In the genomic region with DNA sequence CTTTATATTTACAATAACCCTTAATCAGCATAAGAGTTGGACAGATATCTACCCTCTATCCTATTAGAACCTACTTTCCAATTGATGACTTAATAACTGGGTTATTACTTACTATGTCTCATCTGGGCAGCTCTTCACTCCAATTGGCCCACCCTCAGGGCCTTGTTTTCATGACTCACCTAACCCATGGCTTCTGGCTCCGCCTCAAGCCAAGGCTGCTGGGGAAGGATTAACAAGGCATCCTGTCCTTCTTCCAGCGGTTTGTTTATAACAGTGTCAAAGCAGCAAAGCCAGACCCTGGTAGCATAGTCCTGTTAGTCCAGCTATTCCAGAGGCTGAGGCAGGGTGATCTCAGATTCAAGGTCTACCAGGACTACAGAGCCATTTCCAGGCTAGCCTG, we compare ENCODE assay signal across 27 mouse cellular contexts. TPM values are rescaled to one million over a fixed set of nuclear protein-coding genes. Genes with fewer than 3 reads are reported as not detected.
DNase-seq lines count a peak whose midpoint lies in the region; ATAC-seq and TF ChIP-seq lines count a peak whose summit lies in the region.
"Had no signal": no experiment of that assay in that cellular context is flagged by ENCODE, and none has a peak within 500 bp of the region (broad histone marks: within the 10 kb centered on the region; RNA-seq: fewer than 3 reads in every experiment).

No protein-coding gene starts in this region.

- DNase-seq in layer of hippocampus, adult 2 months (ENCODE audit: low spot score in 2 of 2) = no peak
- DNase-seq in layer of hippocampus, postnatal 14 days (ENCODE audit: low spot score in 2 of 2) = no peak
- peak; percentile 79 for DNase-seq in NIH3T3 (ENCODE audit: low read depth)
- DNase-seq in adrenal gland, postnatal 36 days = peak; percentile 80 to 87
- no peak for DNase-seq in right cerebral cortex, adult 18-20 months
- DNase-seq: cerebellum, adult 18-20 months; cerebellum, postnatal 14 days; gastrocnemius, postnatal 10 days; heart, postnatal 14 days; kidney, adult 8-10 months; kidney, postnatal 4 days; thymus, postnatal 4 days had no signal

- no peaks in the 10 kb centered on the region for H3K9me3 ChIP-seq in hindbrain, embryonic 12.5 days (replicated peaks)
- H3K9me3 ChIP-seq: hindbrain, embryonic 10.5 days; intestine, embryonic 15.5 days; limb, embryonic 12.5 days; lung, embryonic 15.5 days; neural tube, embryonic 12.5 days had no signal

- H3K4me1 ChIP-seq in hindbrain, embryonic 12.5 days = peaks cover 9% of the 10 kb centered on the region; the same call in 1 of the 2 replicates
- H3K4me1 ChIP-seq: intestine, embryonic 15.5 days; limb, embryonic 12.5 days; lung, embryonic 15.5 days had no signal

- no peak overlapping the region for H3K4me3 ChIP-seq in layer of hippocampus, adult 2 months
- H3K4me3 ChIP-seq in hindbrain, embryonic 12.5 days = no peak overlapping the region
- H3K4me3 ChIP-seq: erythroblast, embryonic 14.5 days; hindbrain, embryonic 10.5 days; intestine, embryonic 15.5 days; limb, embryonic 12.5 days; lung, embryonic 15.5 days; neural tube, embryonic 12.5 days had no signal

- no peak overlapping the region for H3K9ac ChIP-seq in hindbrain, embryonic 12.5 days
- H3K9ac ChIP-seq: intestine, embryonic 15.5 days; limb, embryonic 12.5 days; lung, embryonic 15.5 days; neural tube, embryonic 12.5 days had no signal

- peak overlapping the region; percentile 56 for H3K27ac ChIP-seq in layer of hippocampus, adult 2 months
- no peak overlapping the region for H3K27ac ChIP-seq in hindbrain, embryonic 12.5 days
- H3K27ac ChIP-seq: hindbrain, embryonic 10.5 days; hindbrain, postnatal 0 days; intestine, embryonic 15.5 days; kidney, postnatal 0 days; limb, embryonic 12.5 days; lung, embryonic 15.5 days; neural tube, embryonic 12.5 days had no signal

- H3K27me3 ChIP-seq in hindbrain, embryonic 12.5 days = no peaks in the 10 kb centered on the region
- H3K27me3 ChIP-seq: intestine, embryonic 15.5 days; limb, embryonic 12.5 days; lung, embryonic 15.5 days; neural tube, embryonic 12.5 days had no signal

- peaks cover 19% of the 10 kb centered on the region; the same call in 1 of the 2 replicates for H3K36me3 ChIP-seq in hindbrain, embryonic 12.5 days
- H3K36me3 ChIP-seq: intestine, embryonic 15.5 days; lung, embryonic 15.5 days had no signal

- no peak for TF ChIP-seq CTCF in layer of hippocampus, adult 2 months (conservative IDR thresholded peaks at IDR 0.05)

- ATAC-seq in hindbrain, embryonic 12.5 days (ENCODE audit: low FRiP score) = no peak
- ATAC-seq: forebrain, embryonic 16.5 days; hindbrain, postnatal 0 days; intestine, embryonic 15.5 days; midbrain, embryonic 16.5 days had no signal

- 95% methylated on average over 2 of the region's 2 CpGs for WGBS in hindbrain, embryonic 12.5 days

- H3K4me2 ChIP-seq in hindbrain, embryonic 12.5 days (replicated peaks) = no peak overlapping the region
- H3K4me2 ChIP-seq: intestine, embryonic 15.5 days; limb, embryonic 12.5 days; lung, embryonic 15.5 days; midbrain, embryonic 11.5 days; neural tube, embryonic 12.5 days had no signal

RNA-seq across cellular contexts. Expression of gene Ttyh2, which starts 19.2 kb away (rescaled TPM):
- total RNA-seq in layer of hippocampus, adult 2 months (2021) = 10 to 100 TPM; 24.4 to 27.8 TPM
- total RNA-seq in layer of hippocampus, postnatal 14 days (2021) = 10 to 100 TPM; 26.0 to 30.1 TPM
- 100 to 1,000 TPM in 1 of 2 experiments, 10 to 100 TPM in 1; 64.3 to 124 TPM for total RNA-seq in adrenal gland, postnatal 36 days (2021)
- polyA plus RNA-seq in hindbrain, embryonic 12.5 days (2016; fragmentation: Nextera tagmentation; extraction: Ambion mirVana) = 18.0 and 23.8 TPM in 2 replicates

RNA-seq across cellular contexts. Expression of gene Rpl38, which starts 26.1 kb away (rescaled TPM):
- total RNA-seq in layer of hippocampus, adult 2 months (2021) = 100 to 1,000 TPM; 905 to 943 TPM
- 100 to 1,000 TPM; 800 to 850 TPM for total RNA-seq in layer of hippocampus, postnatal 14 days (2021)
- total RNA-seq in adrenal gland, postnatal 36 days (2021) = 1,000 to 10,000 TPM; 1,120 to 1,187 TPM
- polyA plus RNA-seq in hindbrain, embryonic 12.5 days (2016; fragmentation: Nextera tagmentation; extraction: Ambion mirVana) = 787 and 856 TPM in 2 replicates

RNA-seq across cellular contexts. Expression of gene Dnaic2, which starts 32.8 kb away (rescaled TPM):
- 1 to 10 TPM; 1.4 to 1.5 TPM for total RNA-seq in layer of hippocampus, adult 2 months (2021)
- 1 to 10 TPM; 1.6 to 3.5 TPM for total RNA-seq in layer of hippocampus, postnatal 14 days (2021)
- total RNA-seq in adrenal gland, postnatal 36 days (2021) = under 1 TPM; 0.23 to 0.36 TPM
- 3.3 and 4.5 TPM in 2 replicates for polyA plus RNA-seq in hindbrain, embryonic 12.5 days (2016; fragmentation: Nextera tagmentation; extraction: Ambion mirVana)
- total RNA-seq: granulocyte monocyte progenitor cell, adult 5-6 weeks; liver, adult 2 months; megakaryocyte, adult 5-6 weeks had no signal
- polyA plus RNA-seq: erythroblast, embryonic 14.5 days had no signal

Comparison
In these comparisons a context has a peak if more than half of its experiments do, and no peak if none do; other contexts are left out.
1. DNase-seq: peak in NIH3T3 (single experiment) and adrenal gland, postnatal 36 days (2 of 2); none in layer of hippocampus, adult 2 months (0 of 2), layer of hippocampus, postnatal 14 days (0 of 2) and right cerebral cortex, adult 18-20 months (single experiment).